Mouse (Mus musculus) liver, adult 2 months (tissue): ENCODE measurements around the gene Klc4.

Experiments used
- CTCF ChIP-seq: fragments of 200-500 bp; IDR thresholded peaks from 2 replicates; pipeline ENCODE4 v1.5.1; 2011; ENCODE audit warnings: low read depth, low read length, control low read depth
- POLR2A ChIP-seq: fragments of 200-500 bp; IDR thresholded peaks from 2 replicates; pipeline ENCODE4 v1.6.1; 2011; ENCODE audit warnings: low read length, control low read depth; ENCODE audit not compliant: insufficient read depth; ENCODE audit errors: extremely low read depth

- TF ChIP-seq CTCF (no peak), POLR2A (no peak)
Observed at GRCm38 (mm10) chr17:46628791-46629684, 16.8 kb downstream of the Klc4 start, which contains the start of gene Ptk7.
